9 mouse cellular contexts compared by ENCODE assay signal in genomic region chr2:32537360-32537905, GRCm38 (mm10). TPM values are rescaled to one million over a fixed set of nuclear protein-coding genes. Genes with fewer than 3 reads are reported as not detected.
A peak's percentile ranks its signal among the peaks of the same experiment; 100 is the strongest.
DNase-seq lines count a peak whose midpoint lies in the region; ATAC-seq and TF ChIP-seq lines count a peak whose summit lies in the region.
"Had no signal": no experiment of that assay in that cellular context is flagged by ENCODE, and none has a peak within 500 bp of the region (broad histone marks: within the 10 kb centered on the region; RNA-seq: fewer than 3 reads in every experiment).

No protein-coding gene starts in this region.

- 13% methylated on average over 9 of the region's 9 CpGs for WGBS in thymus, adult 2 months
- 10% methylated on average over 9 of the region's 9 CpGs for whole genome bisulfite sequencing in forebrain, embryonic 14.5 days

- DNase-seq in thymus, adult 2 months: no peak
- no peak for DNase-seq in thymus, postnatal 4 days
- no peak for DNase-seq in forebrain, embryonic 14.5 days (ENCODE audit: low spot score)
- peak; percentile 71 for DNase-seq in kidney, adult 9 months
- DNase-seq in lung, postnatal 4 days: peak; percentile 42 to 53
- DNase-seq in urinary bladder, postnatal 4 days (ENCODE audit: low spot score in 2 of 2): no peak
- no peak for DNase-seq in left cerebral cortex, postnatal 4 days

- H3K9me3 ChIP-seq in forebrain, embryonic 14.5 days (replicated peaks; ENCODE audit: control insufficient read depth, low read length): no peaks in the 10 kb centered on the region

- intact Hi-C loops in left cerebral cortex, postnatal 4 days (cut with DNase I): no loop called here

- no peak for TF ChIP-seq CTCF in thymus, adult 2 months (IDR thresholded peaks at IDR 0.05; ENCODE audit: borderline replicate concordance, control insufficient read depth, extremely low read depth, insufficient read depth, low read length, poor library complexity)
- TF ChIP-seq CTCF in testis, adult 2 months (IDR thresholded peaks at IDR 0.05; ENCODE audit: control insufficient read depth, insufficient read depth, insufficient replicate concordance, low read depth, low read length): no peak

- H3K27ac ChIP-seq in thymus, adult 2 months (ENCODE audit: control insufficient read depth, insufficient read depth, low read length): peak overlapping the region; percentile 1; the same call in 1 of the 2 replicates
- H3K27ac ChIP-seq in forebrain, embryonic 14.5 days (ENCODE audit: low read depth, low read length): no peak overlapping the region
- peak overlapping the region; percentile 73 for H3K27ac ChIP-seq in testis, adult 2 months (ENCODE audit: control insufficient read depth, insufficient read depth, low read depth, low read length)

- H3K4me3 ChIP-seq in thymus, adult 2 months (ENCODE audit: control insufficient read depth, insufficient read depth, low read length): peak overlapping the region; percentile 80
- peak overlapping the region; percentile 86 for H3K4me3 ChIP-seq in forebrain, embryonic 14.5 days (ENCODE audit: low read depth, low read length)
- peak overlapping the region; percentile 90 for H3K4me3 ChIP-seq in testis, adult 2 months (ENCODE audit: control insufficient read depth, low read depth, low read length)

- TF ChIP-seq POLR2A in thymus, adult 2 months (IDR thresholded peaks at IDR 0.05; ENCODE audit: control insufficient read depth, extremely low read depth, insufficient read depth, low read length, poor library complexity): no peak
- peak; percentile 32; the same call in 1 of the 2 replicates for TF ChIP-seq POLR2A in testis, adult 2 months (IDR thresholded peaks at IDR 0.05; ENCODE audit: control insufficient read depth, low read depth, low read length)

- peak overlapping the region; percentile 75 for H3K4me2 ChIP-seq in forebrain, embryonic 14.5 days (ENCODE audit: low read length)

- H3K4me1 ChIP-seq in thymus, adult 2 months (replicated peaks; ENCODE audit: control insufficient read depth, insufficient read depth, low read length): peaks cover 52% of the 10 kb centered on the region
- peaks cover 47% of the 10 kb centered on the region for H3K4me1 ChIP-seq in forebrain, embryonic 14.5 days (ENCODE audit: control insufficient read depth, insufficient read depth, low read length)
- peaks cover 26% of the 10 kb centered on the region for H3K4me1 ChIP-seq in testis, adult 2 months (ENCODE audit: control insufficient read depth, insufficient read depth, low read length)

- H3K36me3 ChIP-seq in thymus, adult 2 months (ENCODE audit: control insufficient read depth, insufficient read depth, low read length): no peaks in the 10 kb centered on the region
- H3K36me3 ChIP-seq in forebrain, embryonic 14.5 days (ENCODE audit: control insufficient read depth, insufficient read depth, low read length): no peaks in the 10 kb centered on the region
- no peaks in the 10 kb centered on the region for H3K36me3 ChIP-seq in testis, adult 2 months (ENCODE audit: control insufficient read depth, insufficient read depth, low read length)

- ATAC-seq in forebrain, embryonic 14.5 days: no peak

- peaks cover 7% of the 10 kb centered on the region; the same call in 1 of the 2 replicates for H3K27me3 ChIP-seq in thymus, adult 2 months (ENCODE audit: control insufficient read depth, insufficient read depth, low read length)
- no peaks in the 10 kb centered on the region for H3K27me3 ChIP-seq in forebrain, embryonic 14.5 days (replicated peaks; ENCODE audit: control insufficient read depth, insufficient read depth, low read length)
- no peaks in the 10 kb centered on the region for H3K27me3 ChIP-seq in testis, adult 2 months (ENCODE audit: control insufficient read depth, insufficient read depth, low read length)

- H3K9ac ChIP-seq in forebrain, embryonic 14.5 days (ENCODE audit: low read length): peak overlapping the region; percentile 91

RNA-seq across cellular contexts. Expression of gene Fam102a, which starts 2.3 kb away (rescaled TPM):
- polyA plus RNA-seq in thymus, adult 2 months (2012; rRNA removed): 57.4 and 66.7 TPM in 2 replicates
- polyA plus RNA-seq in forebrain, embryonic 14.5 days (2014; fragmentation: Nextera tagmentation; extraction: Ambion mirVana): 4.4 and 5.2 TPM in 2 replicates
- polyA plus RNA-seq in testis, adult 2 months (2012; rRNA removed): 15.4 and 17.6 TPM in 2 replicates
- 10 to 100 TPM; 18.8 to 20.1 TPM for total RNA-seq in left cerebral cortex, postnatal 4 days (2021)

RNA-seq across cellular contexts. Expression of gene Dpm2, which starts 33.2 kb away (rescaled TPM):
- polyA plus RNA-seq in thymus, adult 2 months (2012; rRNA removed): 158 and 173 TPM in 2 replicates
- polyA plus RNA-seq in forebrain, embryonic 14.5 days (2014; fragmentation: Nextera tagmentation; extraction: Ambion mirVana): 143 and 152 TPM in 2 replicates
- 100 and 110 TPM in 2 replicates for polyA plus RNA-seq in testis, adult 2 months (2012; rRNA removed)
- 10 to 100 TPM; 74.3 to 76.8 TPM for total RNA-seq in left cerebral cortex, postnatal 4 days (2021)

RNA-seq across cellular contexts. Expression of gene Pip5kl1, which starts 37.2 kb away (rescaled TPM):
- polyA plus RNA-seq in thymus, adult 2 months (2012; rRNA removed): 0.92 and 1.1 TPM in 2 replicates
- polyA plus RNA-seq in forebrain, embryonic 14.5 days (2014; fragmentation: Nextera tagmentation; extraction: Ambion mirVana): 4.7 TPM in 2 replicates
- 39.7 and 47.8 TPM in 2 replicates for polyA plus RNA-seq in testis, adult 2 months (2012; rRNA removed)
- total RNA-seq in left cerebral cortex, postnatal 4 days (2021): 10 to 100 TPM in 1 of 2 experiments, 1 to 10 TPM in 1; 9.4 to 11.5 TPM
- total RNA-seq: common myeloid progenitor, adult 5-6 weeks had no signal

RNA-seq across cellular contexts. Expression of gene 9430097D07Rik, which starts 38.1 kb away (rescaled TPM):
- not detected in 2 replicates for polyA plus RNA-seq in thymus, adult 2 months (2012; rRNA removed)
- 0.30 and 0.61 TPM in 2 replicates for polyA plus RNA-seq in forebrain, embryonic 14.5 days (2014; fragmentation: Nextera tagmentation; extraction: Ambion mirVana)
- polyA plus RNA-seq in testis, adult 2 months (2012; rRNA removed): 2.2 and 2.3 TPM in 2 replicates
- total RNA-seq in left cerebral cortex, postnatal 4 days (2021): under 1 TPM; 0.62 to 0.84 TPM
- total RNA-seq: common myeloid progenitor, adult 5-6 weeks had no signal

RNA-seq across cellular contexts. Expression of gene St6galnac4, which starts 49.5 kb away (rescaled TPM):
- polyA plus RNA-seq in thymus, adult 2 months (2012; rRNA removed): 29.3 and 34.1 TPM in 2 replicates
- 18.7 and 21.4 TPM in 2 replicates for polyA plus RNA-seq in forebrain, embryonic 14.5 days (2014; fragmentation: Nextera tagmentation; extraction: Ambion mirVana)
- polyA plus RNA-seq in testis, adult 2 months (2012; rRNA removed): 1.4 and 1.6 TPM in 2 replicates
- 10 to 100 TPM; 35.7 to 38.4 TPM for total RNA-seq in left cerebral cortex, postnatal 4 days (2021)

Comparison
In these comparisons a context has a peak if more than half of its experiments do, and no peak if none do; other contexts are left out.
1. DNase-seq: peak in kidney, adult 9 months (single experiment) and lung, postnatal 4 days (2 of 2); none in thymus, adult 2 months (single experiment), thymus, postnatal 4 days (single experiment), forebrain, embryonic 14.5 days (single experiment), urinary bladder, postnatal 4 days (0 of 2) and left cerebral cortex, postnatal 4 days (single experiment).
2. Peak in every context shown above with its lines, with median percentiles within 50 percentile points of each other: H3K4me3 ChIP-seq.